Mouse (Mus musculus) kidney, postnatal 0 days (tissue): ENCODE measurements around the gene Med20. TPM values are rescaled to one million over a fixed set of nuclear protein-coding genes. Genes with fewer than 3 reads are reported as not detected.
A peak's percentile ranks its signal among the peaks of the same experiment; 100 is the strongest.

Experiments used
- ATAC-seq: fragments of 200-750 bp; cut with Nextera tagmentation; replicated peaks from 2 replicates; pipeline ENCODE4 v1.8.0; 2017; ENCODE audit warnings: low read depth, moderate number of reproducible peaks, moderate TSS enrichment, moderate library complexity; ENCODE audit not compliant: low FRiP score
- DNase-seq: peaks from one replicate; pipeline ENCODE4 v3.0.0-alpha.2; 2016; ENCODE audit warnings: low spot score
- H3K27ac ChIP-seq: fragments of 300-500 bp; sonication (generic); 2 replicates; pipeline ENCODE4 v1.5.1; 2014; ENCODE audit warnings: mild to moderate bottlenecking
- H3K27me3 ChIP-seq: fragments of 300-500 bp; sonication (generic); 2 replicates; pipeline ENCODE4 v1.6.1; 2014; ENCODE audit warnings: low read length, mixed read lengths; ENCODE audit not compliant: insufficient read depth
- H3K36me3 ChIP-seq: fragments of 300-500 bp; sonication (generic); 2 replicates; pipeline ENCODE4 v1.6.1; 2014; ENCODE audit warnings: low read length, mixed read lengths; ENCODE audit not compliant: insufficient read depth
- H3K4me1 ChIP-seq: fragments of 300-500 bp; sonication (generic); replicated peaks from 2 replicates; pipeline ENCODE4 v1.6.1; 2014; ENCODE audit warnings: antibody characterized with exemption, low read length, mixed read lengths; ENCODE audit not compliant: insufficient read depth
- H3K4me2 ChIP-seq: fragments of 300-500 bp; sonication (generic); 2 replicates; pipeline ENCODE4 v1.6.1; 2014; ENCODE audit warnings: mild to moderate bottlenecking, low read length, moderate library complexity, mixed read lengths
- H3K4me3 ChIP-seq: fragments of 300-500 bp; sonication (generic); replicated peaks from 2 replicates; pipeline ENCODE4 v1.5.1; 2014; ENCODE audit warnings: low read depth, low read length
- H3K9ac ChIP-seq: fragments of 300-500 bp; sonication (generic); 2 replicates; pipeline ENCODE4 v1.6.1; 2014; ENCODE audit warnings: low read depth, low read length
- H3K9me3 ChIP-seq: fragments of 300-500 bp; sonication (generic); replicated peaks from 2 replicates; pipeline ENCODE4 v1.6.1; 2016; ENCODE audit warnings: low read length, inconsistent platforms, mixed read lengths
- CTCF ChIP-seq: IDR thresholded peaks from 2 replicates; pipeline ENCODE4 v1.5.1; 2016; ENCODE audit warnings: antibody characterized with exemption, low read depth, mild to moderate bottlenecking, moderate library complexity
- WGBS: fragments of 180-500 bp; shearing (Covaris S2); extraction: QIAGEN DNeasy Blood & Tissue Kit; methylation state at CpG from one replicate; pipeline ENCODE4 v1.1.7; 2014; 5-methylcytosine and 5-hydroxymethylcytosine counted together
- polyA plus RNA-seq: library from polyadenylated mRNA; unstranded; fragments of >200 nt; fragmentation: Nextera tagmentation; extraction: Ambion mirVana; gene quantifications from 2 replicates; pipeline ENCODE4 v1.2.1, GENCODE M21; 2015

Gene Med20
- polyA plus RNA-seq, 1 experiment from 2014 or later = 37.9 TPM

DNA sequence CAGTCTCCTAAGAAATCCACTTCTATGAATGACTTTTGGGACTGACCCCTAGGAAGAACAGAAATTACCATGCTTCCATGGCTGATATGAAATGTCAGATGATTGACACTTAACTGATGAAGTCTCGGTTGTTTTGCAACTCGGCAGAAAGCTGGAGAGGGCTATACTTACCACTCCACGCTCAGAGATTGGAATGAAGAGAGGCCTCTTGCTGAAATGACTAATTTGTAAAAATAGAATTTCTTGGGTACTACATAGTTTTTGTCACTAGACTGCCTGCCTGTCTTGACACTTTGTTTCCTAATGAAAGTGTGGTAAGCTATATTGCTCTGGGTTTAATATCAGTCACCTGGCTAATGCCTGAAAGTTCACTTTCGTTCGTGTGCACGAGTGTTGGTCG is 53.1 kb downstream of the Med20 start:
- Histone ChIP-seq H3K27me3 (no peaks in the 10 kb centered on the region), H3K9ac (no peak overlapping the region), H3K9me3 (no peaks in the 10 kb centered on the region), H3K4me2 (no peak overlapping the region), H3K4me1 (no peaks in the 10 kb centered on the region), H3K27ac (no peak overlapping the region), H3K4me3 (no peak overlapping the region), H3K36me3 (no peaks in the 10 kb centered on the region)
- WGBS = 71% methylated on average over 7 of the region's 7 CpGs
- DNase-seq (no peak), ATAC-seq (no peak)
- TF ChIP-seq CTCF = no peak

DNA sequence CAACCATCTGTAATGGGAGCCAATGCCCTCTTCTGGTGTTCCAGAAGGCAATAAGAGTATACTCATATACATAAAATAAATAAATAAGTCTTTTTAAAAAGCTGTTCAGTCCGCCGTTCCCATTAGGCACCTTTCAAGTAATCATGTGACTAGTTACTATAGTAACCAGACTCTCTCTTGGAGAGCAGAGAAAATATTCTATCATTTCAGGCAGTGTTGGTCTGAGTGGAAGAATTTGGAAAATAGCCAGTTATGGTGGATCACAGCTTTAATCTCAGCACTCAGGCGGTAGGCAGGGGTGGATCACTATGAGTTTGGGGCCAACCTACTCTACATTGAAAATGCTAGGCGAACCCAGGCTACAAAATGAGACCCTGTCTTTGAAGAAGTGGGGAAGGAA is 57.8 kb downstream of the Med20 start:
- no peak overlapping the region for H3K4me3 ChIP-seq
- no peak for TF ChIP-seq CTCF
- 0 out of 2 replicates have a peak, but pooled peaks cover 9% of the 10 kb centered on the region for H3K4me1 ChIP-seq
- H3K36me3 ChIP-seq = no peaks in the 10 kb centered on the region
- ATAC-seq (no peak), DNase-seq (no peak)
- H3K9me3 ChIP-seq = no peaks in the 10 kb centered on the region
- no peak overlapping the region for H3K9ac ChIP-seq
- no peak overlapping the region for H3K4me2 ChIP-seq
- H3K27ac ChIP-seq = no peak overlapping the region
- 80% methylated on average over 4 of the region's 4 CpGs for WGBS
- no peaks in the 10 kb centered on the region for H3K27me3 ChIP-seq

GRCm38 (mm10) chr17:47671988-47672310 is 60.6 kb downstream of the Med20 start:
- DNase-seq = no peak
- peak overlapping the region; percentile 41; the same call in 1 of the 2 replicates for H3K9ac ChIP-seq

DNA sequence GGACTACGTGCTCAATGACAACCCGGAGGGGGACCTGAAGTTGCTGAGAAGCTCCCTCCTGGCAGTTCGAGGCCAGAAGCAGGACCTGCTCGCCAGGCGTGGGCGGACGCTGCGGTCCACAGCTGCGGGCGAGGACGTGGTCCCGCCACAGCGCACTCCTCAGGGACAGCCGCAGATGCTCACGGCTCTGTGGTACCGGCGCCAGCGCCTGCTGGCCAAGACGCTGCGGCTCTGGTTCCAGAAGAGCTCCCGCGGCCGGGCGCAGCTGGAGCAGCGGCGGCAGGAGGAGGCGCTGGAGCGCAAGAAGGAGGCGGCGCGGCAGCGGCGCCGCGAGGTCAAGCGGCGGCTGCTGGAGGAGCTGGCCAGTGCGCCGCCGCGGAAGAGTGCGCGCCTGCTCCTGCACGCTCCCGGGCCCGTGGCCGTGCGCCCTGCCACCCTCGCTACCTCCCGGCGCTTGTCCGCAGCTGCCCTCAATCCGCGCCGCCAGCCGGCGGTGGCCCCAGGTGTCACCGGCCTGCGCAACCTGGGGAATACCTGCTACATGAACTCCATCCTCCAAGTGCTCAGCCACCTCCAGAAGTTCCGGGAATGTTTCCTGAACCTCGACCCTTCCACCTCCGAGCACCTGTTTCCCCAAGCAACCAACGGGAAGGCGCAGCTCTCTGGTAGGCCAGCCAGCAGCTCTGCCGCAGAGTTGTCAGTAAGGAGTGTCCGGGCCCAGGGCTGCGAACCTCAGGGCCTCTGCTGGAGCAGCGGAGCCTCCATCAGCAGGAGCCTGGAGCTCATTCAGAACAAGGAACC is 61.1 kb downstream of the Med20 start:
- Histone ChIP-seq H3K4me3 (peak overlapping the region; percentile 39), H3K27me3 (no peaks in the 10 kb centered on the region), H3K36me3 (0 out of 2 replicates have a peak, but pooled peaks cover 4% of the 10 kb centered on the region), H3K4me2 (peak overlapping the region; percentile 66), H3K4me1 (0 out of 2 replicates have a peak, but pooled peaks cover 9% of the 10 kb centered on the region), H3K9me3 (no peaks in the 10 kb centered on the region), H3K9ac (peak overlapping the region; percentile 41; the same call in 1 of the 2 replicates), H3K27ac (no peak overlapping the region; the same call in 1 of the 2 replicates)
- peak; percentile 89 for DNase-seq
- TF ChIP-seq CTCF = peak; percentile 48
- ATAC-seq = peak; percentile 79
- 4% methylated on average over 49 of the region's 68 CpGs for WGBS

More at GRCm38 (mm10) chr17:47671988-47672310, 60.6 kb downstream of the Med20 start:
- Histone ChIP-seq H3K4me2 (peak overlapping the region; percentile 66), H3K36me3 (0 out of 2 replicates have a peak, but pooled peaks cover 4% of the 10 kb centered on the region), H3K27ac (no peak overlapping the region), H3K4me3 (peak overlapping the region; percentile 39), H3K4me1 (0 out of 2 replicates have a peak, but pooled peaks cover 9% of the 10 kb centered on the region), H3K9me3 (no peaks in the 10 kb centered on the region), H3K27me3 (no peaks in the 10 kb centered on the region)
- ATAC-seq = 0 out of 2 replicates have a peak, but pooled peaks have one; percentile 3
- no peak for TF ChIP-seq CTCF
- WGBS = 18% methylated on average over 14 of the region's 14 CpGs

Other genes with a start within 250 kb of the Med20 start
- gene Mrps10, start 242.7 kb upstream of the Med20 start, polyA plus RNA-seq = 84.4 and 86.9 TPM in 2 replicates
- gene Guca1b, start 226.2 kb upstream of the Med20 start, polyA plus RNA-seq = 6.0 and 6.3 TPM in 2 replicates
- 3.9 and 4.5 TPM in 2 replicates for gene Guca1a, start 211.0 kb upstream of the Med20 start, polyA plus RNA-seq
- 2.2 and 2.4 TPM in 2 replicates for gene AI661453, start 175.0 kb upstream of the Med20 start, polyA plus RNA-seq
- 0.45 and 0.47 TPM in 2 replicates for gene 1700001C19Rik, start 174.2 kb upstream of the Med20 start, polyA plus RNA-seq
- gene Taf8, start 109.3 kb upstream of the Med20 start, polyA plus RNA-seq = 21.4 and 24.9 TPM in 2 replicates
- gene Ccnd3, start 106.5 kb upstream of the Med20 start, polyA plus RNA-seq = 199 and 202 TPM in 2 replicates
- 14.7 and 15.7 TPM in 2 replicates for gene Bysl, start 90 bp upstream of the Med20 start, polyA plus RNA-seq
- 1.5 and 1.8 TPM in 2 replicates for gene Gm20517, start within 50 bp of the Med20 start, polyA plus RNA-seq
- gene Usp49, start 19.1 kb downstream of the Med20 start, polyA plus RNA-seq = 2.9 and 4.1 TPM in 2 replicates
- gene Tomm6, start 76.8 kb downstream of the Med20 start, polyA plus RNA-seq = 450 and 462 TPM in 2 replicates
- 6.8 and 8.3 TPM in 2 replicates for gene Frs3, start 77.4 kb downstream of the Med20 start, polyA plus RNA-seq
- 0.25 and 0.36 TPM in 2 replicates for gene Gm21981, start 82.9 kb downstream of the Med20 start, polyA plus RNA-seq
- 1.1 and 1.2 TPM in 2 replicates for gene Prickle4, start 83.2 kb downstream of the Med20 start, polyA plus RNA-seq
- gene Pgc, start 115.3 kb downstream of the Med20 start, polyA plus RNA-seq = 0.08 and 0.09 TPM in 2 replicates
- gene Tfeb, start 125.4 kb downstream of the Med20 start, polyA plus RNA-seq = 23.0 and 23.1 TPM in 2 replicates
- 5.5 and 6.2 TPM in 2 replicates for gene Mdfi, start 223.1 kb downstream of the Med20 start, polyA plus RNA-seq